Mouse (Mus musculus) MEL (cell line): ENCODE data around the gene Tanc1.

Source experiments
- CTCF ChIP-seq, 3 experiments: IDR thresholded peaks in 2 of 3; conservative IDR thresholded peaks in 1 of 3; 2 replicates each; pipeline ENCODE4 v1.5.1; 2011 to 2012; ENCODE audit warnings: low read length in 3 of 3, low read depth in 2 of 3, mild to moderate bottlenecking in 2 of 3, improper control_type of control experiment in 1 of 3, inconsistent platforms in 1 of 3, mixed read lengths in 1 of 3, moderate library complexity in 1 of 3; ENCODE audit not compliant: control insufficient read depth in 1 of 3, insufficient read depth in 1 of 3, poor library complexity in 1 of 3, severe bottlenecking in 1 of 3
- MAX ChIP-seq: IDR thresholded peaks from 2 replicates; pipeline ENCODE4 v1.6.1; 2011; ENCODE audit warnings: low read length, improper control_type of control experiment
- USF2 ChIP-seq, 2 experiments: IDR thresholded peaks; 2 replicates each; pipeline ENCODE4 v1.6.1; 2011 to 2012; ENCODE audit warnings: improper control_type of control experiment in 2 of 2, low read length in 2 of 2, borderline replicate concordance in 1 of 2, inconsistent platforms in 1 of 2, low read depth in 1 of 2, mild to moderate bottlenecking in 1 of 2; ENCODE audit not compliant: insufficient read depth in 1 of 2

DNA sequence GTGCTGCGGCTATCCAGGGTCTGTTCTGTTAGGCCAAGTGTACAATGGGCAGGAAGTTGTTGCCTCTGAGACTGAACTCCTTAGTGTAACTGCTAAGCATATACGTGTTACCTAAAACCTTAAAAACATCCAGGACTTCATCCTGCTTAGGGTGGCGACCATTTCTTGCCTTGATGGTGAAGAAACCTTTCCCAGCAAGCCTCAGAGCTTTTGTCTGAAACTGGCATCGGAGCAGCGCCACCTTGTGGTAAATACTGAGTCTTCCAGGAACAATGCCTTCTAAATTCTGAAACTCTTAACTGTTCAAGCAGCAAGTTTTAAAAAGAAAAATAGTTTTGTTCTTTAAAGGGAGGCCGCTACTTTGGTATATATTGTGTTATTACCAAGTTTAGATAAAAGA, 133.6 kb downstream of the Tanc1 start:
- TF ChIP-seq USF2 (IDR thresholded peaks at IDR 0.05; ENCODE audit: borderline replicate concordance in 1 of 2, insufficient read depth in 1 of 2, low read depth in 1 of 2, low read length in 2 of 2) (no peak), CTCF (IDR thresholded peaks at IDR 0.05 in 2 of 3, conservative IDR thresholded peaks at IDR 0.05 in 1 of 3; ENCODE audit: control insufficient read depth in 1 of 3, insufficient read depth in 1 of 3, low read depth in 2 of 3, low read length in 3 of 3, poor library complexity in 1 of 3, severe bottlenecking in 1 of 3) (peak; percentile 54 to 64 (median 58)), MAX (no peak)
